Mouse (Mus musculus) myocyte (in vitro differentiated cells): ENCODE measurements around the gene Rnf181. TPM values are rescaled to one million over a fixed set of nuclear protein-coding genes. Genes with fewer than 3 reads are reported as not detected.

ENCODE experiments used
- H3K27me3 ChIP-seq: one replicate; pipeline ENCODE4 v1.6.1; 2011; ENCODE audit not compliant: control insufficient read depth, insufficient read depth, insufficient read length
- H3K36me3 ChIP-seq: one replicate; pipeline ENCODE4 v1.6.1; 2011; ENCODE audit not compliant: control insufficient read depth, insufficient read depth
- H3K4me2 ChIP-seq: one replicate; pipeline ENCODE4 v1.6.1; 2011; ENCODE audit warnings: low read depth, control low read depth
- H3K4me3 ChIP-seq: one replicate; pipeline ENCODE4 v1.5.1; 2011; ENCODE audit warnings: mild to moderate bottlenecking, control low read depth, moderate library complexity
- H3K79me2 ChIP-seq: one replicate; pipeline ENCODE4 v1.6.1; 2011; ENCODE audit not compliant: control insufficient read depth, insufficient read depth
- H3ac ChIP-seq: one replicate; pipeline ENCODE4 v1.6.1; 2011; ENCODE audit not compliant: control insufficient read depth, insufficient read length
- CEBPB ChIP-seq: IDR thresholded peaks from 2 replicates; pipeline ENCODE4 v1.6.1; 2011; ENCODE audit warnings: mild to moderate bottlenecking, moderate library complexity; ENCODE audit not compliant: poor library complexity, insufficient read depth, severe bottlenecking
- E2F4 ChIP-seq: IDR thresholded peaks from one replicate; pipeline ENCODE4 v1.6.1; 2011; ENCODE audit warnings: mild to moderate bottlenecking, control low read depth, moderate library complexity; ENCODE audit not compliant: insufficient read depth
- MAX ChIP-seq: IDR thresholded peaks from one replicate; pipeline ENCODE4 v1.6.1; 2011; ENCODE audit warnings: low read depth, mild to moderate bottlenecking, control low read depth
- MYOD1 ChIP-seq, 3 experiments: IDR thresholded peaks; one replicate each; pipeline ENCODE4 v1.6.1; 2011; ENCODE audit warnings: control low read depth in 2 of 3, low read depth in 2 of 3, mild to moderate bottlenecking in 2 of 3, moderate library complexity in 1 of 3; ENCODE audit not compliant: insufficient read length in 2 of 3, control insufficient read depth in 1 of 3
- MYOG ChIP-seq, 3 experiments: IDR thresholded peaks; one replicate each; pipeline ENCODE4 v1.6.1; 2011; ENCODE audit warnings: control low read depth in 2 of 3, low read depth in 2 of 3, mild to moderate bottlenecking in 2 of 3; ENCODE audit not compliant: insufficient read length in 2 of 3, control insufficient read depth in 1 of 3, insufficient read depth in 1 of 3
- POLR2A ChIP-seq: IDR thresholded peaks from one replicate; pipeline ENCODE4 v1.6.1; 2011; ENCODE audit warnings: low read depth, mild to moderate bottlenecking, control low read depth, moderate library complexity; ENCODE audit not compliant: insufficient read length
- POLR2AphosphoS2 ChIP-seq: IDR thresholded peaks from one replicate; pipeline ENCODE4 v1.6.1; 2011; ENCODE audit warnings: low read depth, control low read depth; ENCODE audit not compliant: insufficient read length
- REST ChIP-seq: IDR thresholded peaks from one replicate; pipeline ENCODE4 v1.6.1; 2011; ENCODE audit warnings: mild to moderate bottlenecking, control low read depth, moderate library complexity; ENCODE audit not compliant: insufficient read depth, insufficient read length
- SRF ChIP-seq: IDR thresholded peaks from one replicate; pipeline ENCODE4 v1.6.1; 2011; ENCODE audit warnings: low read depth; ENCODE audit not compliant: control insufficient read depth, insufficient read length
- TCF12 ChIP-seq: IDR thresholded peaks from one replicate; pipeline ENCODE4 v1.6.1; 2011; ENCODE audit warnings: mild to moderate bottlenecking, control low read depth; ENCODE audit not compliant: poor library complexity, insufficient read depth, severe bottlenecking
- TCF3 ChIP-seq: IDR thresholded peaks from one replicate; pipeline ENCODE4 v1.6.1; 2011; ENCODE audit warnings: low read depth, control low read depth; ENCODE audit not compliant: insufficient read length
- USF1 ChIP-seq: IDR thresholded peaks from one replicate; pipeline ENCODE4 v1.6.1; 2011; ENCODE audit warnings: low read depth, mild to moderate bottlenecking, control low read depth, moderate library complexity
- polyA plus RNA-seq: library from polyadenylated mRNA; unstranded; fragments of >200 nt; fragmentation: generic; extraction: Trizol; gene quantifications from one replicate; pipeline ENCODE4 v1.2.1, GENCODE M21; 2012; ENCODE audit warnings: missing spikeins

The Rnf181 gene
- polyA plus RNA-seq, 1 experiment: 169 TPM

DNA sequence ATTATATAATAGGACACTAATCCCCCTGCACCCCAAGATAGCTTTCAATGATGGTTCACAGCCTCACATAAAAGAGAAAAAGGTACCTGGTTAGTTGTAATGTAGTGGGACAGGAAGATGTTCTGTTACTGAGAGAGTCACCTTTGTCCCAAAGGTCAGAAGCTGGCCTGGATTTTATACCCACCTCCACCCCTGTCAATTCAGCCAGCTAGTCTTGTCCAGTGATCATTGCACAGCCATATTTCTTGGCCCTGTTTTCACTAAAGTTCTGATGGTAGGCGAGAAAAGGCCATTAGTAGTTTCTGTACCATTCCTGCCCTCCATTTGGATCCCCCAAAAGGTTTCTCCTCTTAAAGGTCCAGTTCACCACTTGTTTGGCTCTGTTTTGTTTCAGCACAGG lies 12.7 kb downstream of the Rnf181 start:
- H3K4me2 ChIP-seq: no peak overlapping the region
- H3ac ChIP-seq: no peak overlapping the region
- no peak overlapping the region for H3K4me3 ChIP-seq
- H3K27me3 ChIP-seq: no peaks in the 10 kb centered on the region
- TF ChIP-seq CEBPB (no peak), MYOG (IDR thresholded peaks at IDR 0.05; ENCODE audit: control insufficient read depth in 1 of 3, insufficient read depth in 1 of 3, insufficient read length in 2 of 3, low read depth in 2 of 3) (no peak), MYOD1 (IDR thresholded peaks at IDR 0.05; ENCODE audit: control insufficient read depth in 1 of 3, insufficient read length in 2 of 3, low read depth in 2 of 3) (no peak)
- H3K36me3 ChIP-seq: peaks cover 17% of the 10 kb centered on the region
- peaks cover 8% of the 10 kb centered on the region for H3K79me2 ChIP-seq

- Histone ChIP-seq H3ac (no peak overlapping the region), H3K4me2 (no peak overlapping the region), H3K79me2 (peaks cover 20% of the 10 kb centered on the region), H3K27me3 (no peaks in the 10 kb centered on the region), H3K36me3 (peaks cover 17% of the 10 kb centered on the region), H3K4me3 (no peak overlapping the region)
- TF ChIP-seq TCF12 (no peak), SRF (no peak), REST (no peak), USF1 (no peak), CEBPB (no peak), E2F4 (no peak), TCF3 (no peak), MYOG (IDR thresholded peaks at IDR 0.05; ENCODE audit: control insufficient read depth in 1 of 3, insufficient read depth in 1 of 3, insufficient read length in 2 of 3, low read depth in 2 of 3) (no peak)
These were observed 13.9 kb downstream of the Rnf181 start for GRCm38 (mm10) chr6:72352636-72353405.

- TF ChIP-seq E2F4: no peak
- TF ChIP-seq TCF3: no peak
- no peak for TF ChIP-seq MYOD1 (IDR thresholded peaks at IDR 0.05; ENCODE audit: control insufficient read depth in 1 of 3, insufficient read length in 2 of 3, low read depth in 2 of 3)
- TF ChIP-seq SRF: no peak
- TF ChIP-seq POLR2A: no peak
- no peak for TF ChIP-seq MYOG (IDR thresholded peaks at IDR 0.05; ENCODE audit: control insufficient read depth in 1 of 3, insufficient read depth in 1 of 3, insufficient read length in 2 of 3, low read depth in 2 of 3)
- TF ChIP-seq CEBPB: no peak
- TF ChIP-seq USF1: no peak
- no peak for TF ChIP-seq POLR2AphosphoS2
- no peak for TF ChIP-seq MAX
- no peak for TF ChIP-seq TCF12
- no peak for TF ChIP-seq REST
- Histone ChIP-seq H3K27me3 (no peaks in the 10 kb centered on the region), H3K36me3 (peaks cover 17% of the 10 kb centered on the region), H3K4me3 (no peak overlapping the region), H3K79me2 (peaks cover 30% of the 10 kb centered on the region), H3ac (no peak overlapping the region), H3K4me2 (no peak overlapping the region)
These were observed 16.5 kb downstream of the Rnf181 start for GRCm38 (mm10) chr6:72350214-72350613.

DNA sequence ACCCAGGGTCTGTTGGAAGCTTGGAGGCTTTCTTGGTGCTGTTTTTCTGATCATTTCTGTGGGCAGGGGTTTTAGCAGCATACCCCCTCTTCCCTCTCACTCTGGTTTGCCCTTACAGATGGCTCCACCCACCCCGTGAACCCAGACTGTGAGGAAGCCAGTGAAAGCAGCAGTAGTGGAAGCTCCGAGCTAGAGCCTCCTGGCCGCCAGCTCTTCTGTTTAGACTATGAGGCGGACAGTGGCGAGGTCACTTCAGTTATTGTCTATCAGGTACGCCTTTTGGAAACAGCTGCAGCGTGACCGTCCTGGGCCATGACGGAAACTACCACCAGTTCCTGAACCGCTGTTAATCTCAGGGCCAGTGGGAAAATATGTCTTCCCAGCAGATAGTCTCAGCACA lies 18.3 kb downstream of the Rnf181 start:
- H3K27me3 ChIP-seq: no peaks in the 10 kb centered on the region
- TF ChIP-seq CEBPB (no peak), MAX (no peak), REST (no peak), TCF3 (no peak), MYOG (IDR thresholded peaks at IDR 0.05; ENCODE audit: control insufficient read depth in 1 of 3, insufficient read depth in 1 of 3, insufficient read length in 2 of 3, low read depth in 2 of 3) (no peak), TCF12 (no peak), POLR2AphosphoS2 (no peak), USF1 (no peak)
- peak overlapping the region; percentile 53 for H3K4me3 ChIP-seq

GRCm38 (mm10) chr6:72347166-72347941 lies 19.4 kb downstream of the Rnf181 start, which contains the start of gene 0610030E20Rik:
Gene 0610030E20Rik (plus strand): TSS chr6:72347317.
- TF ChIP-seq POLR2AphosphoS2: peak; percentile 61
- TF ChIP-seq TCF12: no peak
- peak; percentile 79 for TF ChIP-seq POLR2A
- Histone ChIP-seq H3K4me2 (peak within 1 kb of the TSS; percentile 75), H3K79me2 (peaks cover 56% of the 10 kb centered on the region), H3K4me3 (peak within 1 kb of the TSS; percentile 53), H3K36me3 (peaks cover 17% of the 10 kb centered on the region), H3ac (peak within 1 kb of the TSS; percentile 50), H3K27me3 (no peaks in the 10 kb centered on the region)

More for the DNA sequence above, 18.3 kb downstream of the Rnf181 start:
- Histone ChIP-seq H3K79me2 (peaks cover 46% of the 10 kb centered on the region), H3ac (no peak overlapping the region), H3K36me3 (peaks cover 17% of the 10 kb centered on the region), H3K4me2 (peak overlapping the region; percentile 57)
